Mouse (Mus musculus) cerebellum, adult 2 months (tissue): ENCODE results near the gene Hdac9. TPM values are rescaled to one million over a fixed set of nuclear protein-coding genes. Genes with fewer than 3 reads are reported as not detected.

Experiments
- DNase-seq, 2 experiments: peaks; one replicate each; pipeline ENCODE4 v3.0.0; 2021
- H3K27ac ChIP-seq: fragments of 200-500 bp; 2 replicates; pipeline ENCODE4 v1.5.1; 2012; ENCODE audit warnings: low read length, control low read depth, inconsistent platforms; ENCODE audit not compliant: insufficient read depth
- H3K27me3 ChIP-seq: fragments of 200-500 bp; 2 replicates; pipeline ENCODE4 v1.6.1; 2012; ENCODE audit warnings: inconsistent platforms, mild to moderate bottlenecking, low read length, moderate library complexity; ENCODE audit not compliant: control insufficient read depth, insufficient read depth
- H3K4me1 ChIP-seq: fragments of 200-500 bp; 2 replicates; pipeline ENCODE4 v1.6.1; 2011; ENCODE audit warnings: low read length; ENCODE audit not compliant: control insufficient read depth, insufficient read depth
- H3K4me3 ChIP-seq: fragments of 200-500 bp; replicated peaks from 2 replicates; pipeline ENCODE3; 2011; ENCODE audit warnings: mild to moderate bottlenecking, low read depth, low read length, control low read depth; ENCODE audit not compliant: insufficient read depth
- CTCF ChIP-seq: fragments of 200-500 bp; IDR thresholded peaks from 2 replicates; pipeline ENCODE4 v1.5.1; 2011; ENCODE audit warnings: low read depth, mild to moderate bottlenecking, control low read depth, low read length, moderate library complexity, borderline replicate concordance; ENCODE audit not compliant: insufficient read depth
- POLR2A ChIP-seq: fragments of 200-500 bp; IDR thresholded peaks from 2 replicates; pipeline ENCODE4 v1.6.1; 2011; ENCODE audit warnings: low read length, control low read depth, borderline replicate concordance; ENCODE audit not compliant: insufficient read depth
- WGBS: fragments of 180-500 bp; shearing (Covaris S2); methylation state at CpG from one replicate; pipeline ENCODE4 v1.1.7; 2018; 5-methylcytosine and 5-hydroxymethylcytosine counted together
- polyA plus RNA-seq: library from polyadenylated mRNA; depleted of rRNA; stranded (reverse); fragments of >200 nt; gene quantifications from 2 replicates; pipeline ENCODE4 v1.2.3, GENCODE M21; 2012

The Hdac9 gene
- polyA plus RNA-seq, 1 experiment, result 9.3 TPM

GRCm38 (mm10) chr12:34154757-34155156 lies 762.1 kb downstream of the Hdac9 start:
- 84% methylated on average over 3 of the region's 3 CpGs for WGBS
- Histone ChIP-seq H3K4me1 (no peaks in the 10 kb centered on the region), H3K27ac (no peak overlapping the region), H3K4me3 (no peak overlapping the region), H3K27me3 (no peaks in the 10 kb centered on the region)
- no peak for TF ChIP-seq CTCF
- no peak for TF ChIP-seq POLR2A
- no peak for DNase-seq

- no peak overlapping the region for H3K4me3 ChIP-seq
- H3K4me1 ChIP-seq, result no peaks in the 10 kb centered on the region
- no peaks in the 10 kb centered on the region for H3K27me3 ChIP-seq
- no peak for DNase-seq
- H3K27ac ChIP-seq, result no peak overlapping the region
- 87% methylated on average over 3 of the region's 3 CpGs for WGBS
- TF ChIP-seq CTCF (no peak), POLR2A (no peak)
Observed at GRCm38 (mm10) chr12:34151336-34151735, 765.6 kb downstream of the Hdac9 start.

GRCm38 (mm10) chr12:34142743-34143142 lies 774.2 kb downstream of the Hdac9 start:
- Histone ChIP-seq H3K27me3 (no peaks in the 10 kb centered on the region), H3K4me3 (no peak overlapping the region), H3K4me1 (no peaks in the 10 kb centered on the region), H3K27ac (no peak overlapping the region)
- DNase-seq, result no peak
- 99% methylated on average over 2 of the region's 2 CpGs for WGBS
- no peak for TF ChIP-seq CTCF
- no peak for TF ChIP-seq POLR2A

GRCm38 (mm10) chr12:34113336-34113735 lies 803.6 kb downstream of the Hdac9 start:
- no peaks in the 10 kb centered on the region for H3K4me1 ChIP-seq
- WGBS, result 40% methylated on average over 1 of the region's 1 CpGs
- no peak overlapping the region for H3K27ac ChIP-seq
- TF ChIP-seq POLR2A (no peak), CTCF (no peak)
- no peaks in the 10 kb centered on the region for H3K27me3 ChIP-seq
- no peak overlapping the region for H3K4me3 ChIP-seq
- no peak for DNase-seq

- Histone ChIP-seq H3K4me1 (no peaks in the 10 kb centered on the region), H3K27me3 (no peaks in the 10 kb centered on the region), H3K27ac (no peak overlapping the region), H3K4me3 (no peak overlapping the region)
- DNase-seq, result no peak
- 76% methylated on average over 4 of the region's 4 CpGs for WGBS
- no peak for TF ChIP-seq POLR2A
- no peak for TF ChIP-seq CTCF
Observed at GRCm38 (mm10) chr12:34092953-34093352, 823.9 kb downstream of the Hdac9 start.

GRCm38 (mm10) chr12:34091851-34092250 lies 825.0 kb downstream of the Hdac9 start:
- no peaks in the 10 kb centered on the region for H3K4me1 ChIP-seq
- TF ChIP-seq POLR2A, result no peak
- no peak for TF ChIP-seq CTCF
- H3K27me3 ChIP-seq, result no peaks in the 10 kb centered on the region
- 93% methylated on average over 1 of the region's 1 CpGs for WGBS
- H3K27ac ChIP-seq, result no peak overlapping the region
- DNase-seq, result no peak
- no peak overlapping the region for H3K4me3 ChIP-seq

GRCm38 (mm10) chr12:34087292-34087942 lies 829.5 kb downstream of the Hdac9 start:
- Histone ChIP-seq H3K4me1 (no peaks in the 10 kb centered on the region), H3K4me3 (no peak overlapping the region), H3K27me3 (no peaks in the 10 kb centered on the region), H3K27ac (no peak overlapping the region)
- TF ChIP-seq CTCF (no peak), POLR2A (no peak)
- WGBS, result 85% methylated on average over 2 of the region's 2 CpGs
- no peak for DNase-seq

- TF ChIP-seq CTCF (no peak), POLR2A (no peak)
- Histone ChIP-seq H3K27me3 (no peaks in the 10 kb centered on the region), H3K27ac (no peak overlapping the region), H3K4me1 (no peaks in the 10 kb centered on the region), H3K4me3 (no peak overlapping the region)
- WGBS, result 83% methylated on average over 2 of the region's 2 CpGs
- no peak for DNase-seq
Observed at GRCm38 (mm10) chr12:34076981-34077380, 839.9 kb downstream of the Hdac9 start.
